Mouse (Mus musculus) lung, postnatal 0 days (tissue): ENCODE results near the gene Opcml. TPM values are rescaled to one million over a fixed set of nuclear protein-coding genes. Genes with fewer than 3 reads are reported as not detected.
A peak's percentile ranks its signal among the peaks of the same experiment; 100 is the strongest.

ENCODE experiments used
- ATAC-seq: fragments of 200-750 bp; cut with Nextera tagmentation; 2 replicates; pipeline ENCODE4 v1.8.0; 2017; ENCODE audit warnings: moderate library complexity
- DNase-seq: peaks from one replicate; pipeline ENCODE4 v3.0.0-alpha.2; 2016; ENCODE audit warnings: low spot score
- H3K27ac ChIP-seq: fragments of 300-500 bp; sonication (generic); 2 replicates; pipeline ENCODE4 v1.5.1; 2014; ENCODE audit warnings: antibody characterized with exemption, mild to moderate bottlenecking, low read length, mixed read lengths
- H3K27me3 ChIP-seq: fragments of 300-500 bp; sonication (generic); replicated peaks from 2 replicates; pipeline ENCODE4 v1.6.1; 2014; ENCODE audit warnings: low read length, mixed read lengths; ENCODE audit not compliant: insufficient read depth
- H3K36me3 ChIP-seq: fragments of 300-500 bp; sonication (generic); 2 replicates; pipeline ENCODE4 v1.6.1; 2014; ENCODE audit warnings: low read length, mixed read lengths; ENCODE audit not compliant: insufficient read depth
- H3K4me1 ChIP-seq: fragments of 300-500 bp; sonication (generic); 2 replicates; pipeline ENCODE4 v1.6.1; 2014; ENCODE audit warnings: antibody characterized with exemption, low read depth, low read length, mixed read lengths; ENCODE audit not compliant: insufficient read depth
- H3K4me2 ChIP-seq: fragments of 300-500 bp; sonication (generic); replicated peaks from 2 replicates; pipeline ENCODE4 v1.6.1; 2014; ENCODE audit warnings: low read depth, mild to moderate bottlenecking, low read length, moderate library complexity, mixed read lengths
- H3K4me3 ChIP-seq: fragments of 300-500 bp; sonication (generic); 2 replicates; pipeline ENCODE4 v1.5.1; 2014; ENCODE audit warnings: low read depth, low read length
- H3K9ac ChIP-seq: fragments of 300-500 bp; sonication (generic); replicated peaks from 2 replicates; pipeline ENCODE4 v1.6.1; 2014; ENCODE audit warnings: low read depth, mild to moderate bottlenecking
- H3K9me3 ChIP-seq: fragments of 300-500 bp; sonication (generic); 2 replicates; pipeline ENCODE4 v1.6.1; 2016; ENCODE audit warnings: low read length, mixed read lengths
- CTCF ChIP-seq: IDR thresholded peaks from 2 replicates; pipeline ENCODE4 v1.5.1; 2016; ENCODE audit warnings: antibody characterized with exemption, mild to moderate bottlenecking
- EP300 ChIP-seq: IDR thresholded peaks from 2 replicates; pipeline ENCODE4 v1.6.1; 2016; ENCODE audit warnings: antibody characterized with exemption, mild to moderate bottlenecking, control low read depth
- WGBS: fragments of 180-500 bp; shearing (Covaris S2); extraction: QIAGEN DNeasy Blood & Tissue Kit; methylation state at CpG from one replicate; pipeline ENCODE4 v1.1.7; 2014; 5-methylcytosine and 5-hydroxymethylcytosine counted together
- polyA plus RNA-seq: library from polyadenylated mRNA; unstranded; fragments of >200 nt; fragmentation: Nextera tagmentation; extraction: Ambion mirVana; gene quantifications from 2 replicates; pipeline ENCODE4 v1.2.1, GENCODE M21; 2015

Gene Opcml
- polyA plus RNA-seq, 1 experiment from 2014 or later = 2.5 TPM

- TF ChIP-seq CTCF (no peak), EP300 (no peak)
- H3K4me3 ChIP-seq = no peak overlapping the region
- no peak overlapping the region for H3K9ac ChIP-seq
- no peaks in the 10 kb centered on the region for H3K9me3 ChIP-seq
- H3K27ac ChIP-seq = no peak overlapping the region
- ATAC-seq = no peak
- no peaks in the 10 kb centered on the region for H3K27me3 ChIP-seq
- no peak for DNase-seq
- H3K4me1 ChIP-seq = no peaks in the 10 kb centered on the region
- no peaks in the 10 kb centered on the region for H3K36me3 ChIP-seq
- no peak overlapping the region for H3K4me2 ChIP-seq
- WGBS = 66% methylated on average over 6 of the region's 6 CpGs
These were observed 9.1 kb upstream of the Opcml start for GRCm38 (mm10) chr9:27781291-27781993.

- no peaks in the 10 kb centered on the region for H3K36me3 ChIP-seq
- DNase-seq (no peak), ATAC-seq (no peak)
- H3K9me3 ChIP-seq = no peaks in the 10 kb centered on the region
- H3K4me3 ChIP-seq = no peak overlapping the region
- no peak for TF ChIP-seq EP300
- TF ChIP-seq CTCF = no peak
- no peaks in the 10 kb centered on the region for H3K27me3 ChIP-seq
- WGBS = 0% methylated on average over 1 of the region's 1 CpGs
- H3K9ac ChIP-seq = no peak overlapping the region
- no peak overlapping the region for H3K27ac ChIP-seq
- H3K4me2 ChIP-seq = no peak overlapping the region
- no peaks in the 10 kb centered on the region for H3K4me1 ChIP-seq
These were observed 8.6 kb upstream of the Opcml start for GRCm38 (mm10) chr9:27781994-27782337.

GRCm38 (mm10) chr9:27791639-27791966 is 1.0 kb downstream of the Opcml start:
- DNase-seq = no peak
- WGBS = 3% methylated on average over 12 of the region's 12 CpGs
- H3K4me2 ChIP-seq = no peak overlapping the region
- no peak for TF ChIP-seq EP300
- TF ChIP-seq CTCF = no peak
- no peak overlapping the region for H3K9ac ChIP-seq
- no peak for ATAC-seq
- no peak overlapping the region for H3K4me3 ChIP-seq
- no peaks in the 10 kb centered on the region for H3K36me3 ChIP-seq
- no peaks in the 10 kb centered on the region for H3K9me3 ChIP-seq
- no peak overlapping the region for H3K27ac ChIP-seq
- H3K4me1 ChIP-seq = no peaks in the 10 kb centered on the region; the same call in 1 of the 2 replicates
- peaks cover 17% of the 10 kb centered on the region; the same call in 1 of the 2 replicates for H3K27me3 ChIP-seq

- Histone ChIP-seq H3K9me3 (no peaks in the 10 kb centered on the region), H3K4me1 (no peaks in the 10 kb centered on the region; the same call in 1 of the 2 replicates), H3K9ac (no peak overlapping the region), H3K4me3 (no peak overlapping the region), H3K27ac (no peak overlapping the region), H3K27me3 (peaks cover 17% of the 10 kb centered on the region; the same call in 1 of the 2 replicates), H3K36me3 (no peaks in the 10 kb centered on the region), H3K4me2 (no peak overlapping the region)
- ATAC-seq (no peak), DNase-seq (no peak)
- 63% methylated on average over 2 of the region's 2 CpGs for WGBS
- no peak for TF ChIP-seq EP300
- TF ChIP-seq CTCF = no peak
These were observed 1.7 kb downstream of the Opcml start for GRCm38 (mm10) chr9:27792226-27792625.

- no peak for ATAC-seq
- Histone ChIP-seq H3K27me3 (peaks cover 17% of the 10 kb centered on the region; the same call in 1 of the 2 replicates), H3K27ac (no peak overlapping the region), H3K4me1 (no peaks in the 10 kb centered on the region; the same call in 1 of the 2 replicates), H3K4me2 (no peak overlapping the region), H3K4me3 (no peak overlapping the region), H3K36me3 (no peaks in the 10 kb centered on the region), H3K9ac (no peak overlapping the region), H3K9me3 (no peaks in the 10 kb centered on the region)
- WGBS = 63% methylated on average over 3 of the region's 3 CpGs
- TF ChIP-seq EP300 = no peak
- no peak for TF ChIP-seq CTCF
- no peak for DNase-seq
These were observed 2.4 kb downstream of the Opcml start for GRCm38 (mm10) chr9:27792994-27793393.

GRCm38 (mm10) chr9:27796535-27796934 is 6.0 kb downstream of the Opcml start:
- peaks cover 7% of the 10 kb centered on the region; the same call in 1 of the 2 replicates for H3K27me3 ChIP-seq
- H3K9ac ChIP-seq = no peak overlapping the region
- no peak for DNase-seq
- H3K9me3 ChIP-seq = no peaks in the 10 kb centered on the region
- H3K36me3 ChIP-seq = no peaks in the 10 kb centered on the region
- H3K4me2 ChIP-seq = no peak overlapping the region
- no peak overlapping the region for H3K4me3 ChIP-seq
- no peak overlapping the region for H3K27ac ChIP-seq
- 71% methylated on average over 1 of the region's 1 CpGs for WGBS
- H3K4me1 ChIP-seq = no peaks in the 10 kb centered on the region
- no peak for TF ChIP-seq CTCF
- TF ChIP-seq EP300 = no peak
- ATAC-seq = peak; percentile 52
